Mouse (Mus musculus) myocyte (in vitro differentiated cells): ENCODE measurements around the gene Arhgef19. TPM values are rescaled to one million over a fixed set of nuclear protein-coding genes. Genes with fewer than 3 reads are reported as not detected.

ENCODE experiments used
- H3K27me3 ChIP-seq: one replicate; pipeline ENCODE4 v1.6.1; 2011; ENCODE audit not compliant: control insufficient read depth, insufficient read depth, insufficient read length
- H3K36me3 ChIP-seq: one replicate; pipeline ENCODE4 v1.6.1; 2011; ENCODE audit not compliant: control insufficient read depth, insufficient read depth
- H3K4me2 ChIP-seq: one replicate; pipeline ENCODE4 v1.6.1; 2011; ENCODE audit warnings: low read depth, control low read depth
- H3K4me3 ChIP-seq: one replicate; pipeline ENCODE4 v1.5.1; 2011; ENCODE audit warnings: mild to moderate bottlenecking, control low read depth, moderate library complexity
- H3K79me2 ChIP-seq: one replicate; pipeline ENCODE4 v1.6.1; 2011; ENCODE audit not compliant: control insufficient read depth, insufficient read depth
- H3ac ChIP-seq: one replicate; pipeline ENCODE4 v1.6.1; 2011; ENCODE audit not compliant: control insufficient read depth, insufficient read length
- CEBPB ChIP-seq: IDR thresholded peaks from 2 replicates; pipeline ENCODE4 v1.6.1; 2011; ENCODE audit warnings: mild to moderate bottlenecking, moderate library complexity; ENCODE audit not compliant: poor library complexity, insufficient read depth, severe bottlenecking
- E2F4 ChIP-seq: IDR thresholded peaks from one replicate; pipeline ENCODE4 v1.6.1; 2011; ENCODE audit warnings: mild to moderate bottlenecking, control low read depth, moderate library complexity; ENCODE audit not compliant: insufficient read depth
- MAX ChIP-seq: IDR thresholded peaks from one replicate; pipeline ENCODE4 v1.6.1; 2011; ENCODE audit warnings: low read depth, mild to moderate bottlenecking, control low read depth
- MYOD1 ChIP-seq, 3 experiments: IDR thresholded peaks; one replicate each; pipeline ENCODE4 v1.6.1; 2011; ENCODE audit warnings: control low read depth in 2 of 3, low read depth in 2 of 3, mild to moderate bottlenecking in 2 of 3, moderate library complexity in 1 of 3; ENCODE audit not compliant: insufficient read length in 2 of 3, control insufficient read depth in 1 of 3
- MYOG ChIP-seq, 3 experiments: IDR thresholded peaks; one replicate each; pipeline ENCODE4 v1.6.1; 2011; ENCODE audit warnings: control low read depth in 2 of 3, low read depth in 2 of 3, mild to moderate bottlenecking in 2 of 3; ENCODE audit not compliant: insufficient read length in 2 of 3, control insufficient read depth in 1 of 3, insufficient read depth in 1 of 3
- POLR2A ChIP-seq: IDR thresholded peaks from one replicate; pipeline ENCODE4 v1.6.1; 2011; ENCODE audit warnings: low read depth, mild to moderate bottlenecking, control low read depth, moderate library complexity; ENCODE audit not compliant: insufficient read length
- POLR2AphosphoS2 ChIP-seq: IDR thresholded peaks from one replicate; pipeline ENCODE4 v1.6.1; 2011; ENCODE audit warnings: low read depth, control low read depth; ENCODE audit not compliant: insufficient read length
- REST ChIP-seq: IDR thresholded peaks from one replicate; pipeline ENCODE4 v1.6.1; 2011; ENCODE audit warnings: mild to moderate bottlenecking, control low read depth, moderate library complexity; ENCODE audit not compliant: insufficient read depth, insufficient read length
- SRF ChIP-seq: IDR thresholded peaks from one replicate; pipeline ENCODE4 v1.6.1; 2011; ENCODE audit warnings: low read depth; ENCODE audit not compliant: control insufficient read depth, insufficient read length
- TCF12 ChIP-seq: IDR thresholded peaks from one replicate; pipeline ENCODE4 v1.6.1; 2011; ENCODE audit warnings: mild to moderate bottlenecking, control low read depth; ENCODE audit not compliant: poor library complexity, insufficient read depth, severe bottlenecking
- TCF3 ChIP-seq: IDR thresholded peaks from one replicate; pipeline ENCODE4 v1.6.1; 2011; ENCODE audit warnings: low read depth, control low read depth; ENCODE audit not compliant: insufficient read length
- USF1 ChIP-seq: IDR thresholded peaks from one replicate; pipeline ENCODE4 v1.6.1; 2011; ENCODE audit warnings: low read depth, mild to moderate bottlenecking, control low read depth, moderate library complexity
- polyA plus RNA-seq: library from polyadenylated mRNA; unstranded; fragments of >200 nt; fragmentation: generic; extraction: Trizol; gene quantifications from one replicate; pipeline ENCODE4 v1.2.1, GENCODE M21; 2012; ENCODE audit warnings: missing spikeins

Arhgef19 gene
- polyA plus RNA-seq, 1 experiment, result 28.6 TPM

- Histone ChIP-seq H3K4me2 (no peak overlapping the region), H3K27me3 (no peaks in the 10 kb centered on the region), H3K36me3 (no peaks in the 10 kb centered on the region), H3ac (no peak overlapping the region), H3K4me3 (no peak overlapping the region), H3K79me2 (no peaks in the 10 kb centered on the region)
- TF ChIP-seq USF1 (no peak), REST (no peak), MYOG (IDR thresholded peaks at IDR 0.05; ENCODE audit: control insufficient read depth in 1 of 3, insufficient read depth in 1 of 3, insufficient read length in 2 of 3, low read depth in 2 of 3) (no peak), TCF12 (no peak)
Observed at GRCm38 (mm10) chr4:141268350-141268749, 29.1 kb downstream of the Arhgef19 start.

- TF ChIP-seq E2F4 (no peak), MYOD1 (IDR thresholded peaks at IDR 0.05; ENCODE audit: control insufficient read depth in 1 of 3, insufficient read length in 2 of 3, low read depth in 2 of 3) (peak in 2 of 3 experiments; percentile 38 to 71), CEBPB (no peak), MAX (no peak), REST (no peak)
- Histone ChIP-seq H3K4me2 (no peak overlapping the region), H3K4me3 (no peak overlapping the region), H3K36me3 (no peaks in the 10 kb centered on the region), H3K27me3 (no peaks in the 10 kb centered on the region), H3ac (no peak overlapping the region), H3K79me2 (no peaks in the 10 kb centered on the region)
Observed at GRCm38 (mm10) chr4:141269080-141269479, 29.8 kb downstream of the Arhgef19 start.

DNA sequence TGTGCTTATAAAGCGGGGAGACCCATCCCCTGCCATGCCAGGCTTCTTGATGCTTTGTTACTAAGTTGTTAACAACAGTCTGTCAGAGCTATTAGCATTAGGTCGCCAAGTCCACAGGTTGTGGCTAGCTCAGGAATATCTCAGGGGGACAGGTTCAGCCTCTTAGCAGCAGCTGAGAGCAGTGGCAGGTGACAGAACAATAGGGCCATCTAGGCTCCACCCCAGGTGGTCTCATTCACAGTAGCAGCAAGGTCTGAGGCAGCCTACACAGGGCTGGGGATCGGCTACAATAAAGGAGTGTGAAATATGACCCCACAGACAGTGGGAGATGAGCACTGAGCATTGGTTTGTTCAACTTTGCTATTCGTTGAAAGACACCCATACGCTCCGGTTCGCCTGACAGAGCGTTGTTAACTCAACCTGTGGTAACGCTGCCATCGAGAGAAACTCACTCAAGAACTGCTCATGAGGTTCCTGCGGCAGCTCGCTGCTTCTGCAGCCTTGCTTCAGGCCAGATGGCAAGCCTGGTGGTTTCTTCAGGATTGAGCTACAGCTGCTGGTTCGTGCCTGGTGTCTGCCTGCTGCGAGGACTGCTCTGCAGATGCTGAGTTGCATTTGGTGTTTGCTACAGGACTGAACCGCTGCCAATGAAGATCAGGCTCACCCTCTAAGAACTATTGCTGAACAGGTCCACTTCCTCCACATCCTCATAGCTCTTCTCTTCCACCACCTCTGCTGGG, 31.1 kb downstream of the Arhgef19 start:
- TF ChIP-seq REST (no peak), SRF (no peak), USF1 (no peak), CEBPB (no peak), MYOG (IDR thresholded peaks at IDR 0.05; ENCODE audit: control insufficient read depth in 1 of 3, insufficient read depth in 1 of 3, insufficient read length in 2 of 3, low read depth in 2 of 3) (no peak), POLR2AphosphoS2 (no peak), MYOD1 (IDR thresholded peaks at IDR 0.05; ENCODE audit: control insufficient read depth in 1 of 3, insufficient read length in 2 of 3, low read depth in 2 of 3) (no peak), E2F4 (no peak), TCF3 (no peak), POLR2A (no peak), TCF12 (no peak), MAX (no peak)
- no peak overlapping the region for H3K4me2 ChIP-seq
- no peaks in the 10 kb centered on the region for H3K36me3 ChIP-seq
- H3K79me2 ChIP-seq, result no peaks in the 10 kb centered on the region
- H3K27me3 ChIP-seq, result no peaks in the 10 kb centered on the region
- no peak overlapping the region for H3K4me3 ChIP-seq
- no peak overlapping the region for H3ac ChIP-seq

DNA sequence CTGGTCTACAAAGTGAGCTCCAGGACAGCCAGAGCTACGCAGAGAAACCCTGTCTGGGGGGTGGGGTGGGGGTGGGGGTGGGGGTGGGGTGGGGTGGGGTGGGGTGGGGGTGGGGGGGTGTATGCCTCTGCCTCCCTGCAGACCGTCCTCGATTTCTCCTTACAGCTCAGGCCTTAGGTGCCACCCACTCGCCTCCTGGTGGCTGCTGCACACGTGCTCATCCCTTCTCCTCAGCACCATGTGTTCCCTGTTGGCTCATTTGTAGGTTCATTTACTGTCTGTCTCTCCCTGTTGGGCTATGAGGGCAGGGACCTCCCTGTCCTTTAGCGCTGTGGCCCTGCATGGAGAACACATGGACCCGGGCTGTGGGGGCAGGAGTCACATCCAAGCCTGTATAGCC, 31.9 kb downstream of the Arhgef19 start:
- Histone ChIP-seq H3ac (no peak overlapping the region), H3K79me2 (no peaks in the 10 kb centered on the region), H3K4me3 (no peak overlapping the region), H3K27me3 (no peaks in the 10 kb centered on the region), H3K36me3 (no peaks in the 10 kb centered on the region), H3K4me2 (no peak overlapping the region)
- TF ChIP-seq E2F4, result no peak
- TF ChIP-seq TCF12, result no peak
- no peak for TF ChIP-seq SRF
- no peak for TF ChIP-seq MAX
- TF ChIP-seq MYOG (IDR thresholded peaks at IDR 0.05; ENCODE audit: control insufficient read depth in 1 of 3, insufficient read depth in 1 of 3, insufficient read length in 2 of 3, low read depth in 2 of 3), result no peak
- no peak for TF ChIP-seq USF1
- TF ChIP-seq CEBPB, result no peak
- no peak for TF ChIP-seq MYOD1 (IDR thresholded peaks at IDR 0.05; ENCODE audit: control insufficient read depth in 1 of 3, insufficient read length in 2 of 3, low read depth in 2 of 3)
- no peak for TF ChIP-seq TCF3
- TF ChIP-seq POLR2A, result no peak
- TF ChIP-seq POLR2AphosphoS2, result no peak
- no peak for TF ChIP-seq REST

- TF ChIP-seq SRF (no peak), MAX (no peak), POLR2A (no peak), REST (no peak), MYOG (IDR thresholded peaks at IDR 0.05; ENCODE audit: control insufficient read depth in 1 of 3, insufficient read depth in 1 of 3, insufficient read length in 2 of 3, low read depth in 2 of 3) (no peak), TCF12 (no peak), E2F4 (no peak), CEBPB (no peak), MYOD1 (IDR thresholded peaks at IDR 0.05; ENCODE audit: control insufficient read depth in 1 of 3, insufficient read length in 2 of 3, low read depth in 2 of 3) (no peak), USF1 (no peak), POLR2AphosphoS2 (no peak), TCF3 (no peak)
- no peaks in the 10 kb centered on the region for H3K79me2 ChIP-seq
- H3K36me3 ChIP-seq, result no peaks in the 10 kb centered on the region
- no peak overlapping the region for H3K4me3 ChIP-seq
- no peaks in the 10 kb centered on the region for H3K27me3 ChIP-seq
- no peak overlapping the region for H3ac ChIP-seq
- no peak overlapping the region for H3K4me2 ChIP-seq
Observed at GRCm38 (mm10) chr4:141271721-141272120, 32.4 kb downstream of the Arhgef19 start.
